Mouse (Mus musculus) liver, embryonic 18 days (tissue): ENCODE measurements around the gene Nmrk2. TPM values are rescaled to one million over a fixed set of nuclear protein-coding genes. Genes with fewer than 3 reads are reported as not detected.

Source experiments
- polyA plus RNA-seq: library from polyadenylated mRNA; depleted of rRNA; stranded (reverse); fragments of >200 nt; gene quantifications from 2 replicates; pipeline ENCODE4 v1.2.3, GENCODE M21; 2012; rRNA removed

The Nmrk2 gene
- polyA plus RNA-seq = not detected in 2 replicates

DNA sequence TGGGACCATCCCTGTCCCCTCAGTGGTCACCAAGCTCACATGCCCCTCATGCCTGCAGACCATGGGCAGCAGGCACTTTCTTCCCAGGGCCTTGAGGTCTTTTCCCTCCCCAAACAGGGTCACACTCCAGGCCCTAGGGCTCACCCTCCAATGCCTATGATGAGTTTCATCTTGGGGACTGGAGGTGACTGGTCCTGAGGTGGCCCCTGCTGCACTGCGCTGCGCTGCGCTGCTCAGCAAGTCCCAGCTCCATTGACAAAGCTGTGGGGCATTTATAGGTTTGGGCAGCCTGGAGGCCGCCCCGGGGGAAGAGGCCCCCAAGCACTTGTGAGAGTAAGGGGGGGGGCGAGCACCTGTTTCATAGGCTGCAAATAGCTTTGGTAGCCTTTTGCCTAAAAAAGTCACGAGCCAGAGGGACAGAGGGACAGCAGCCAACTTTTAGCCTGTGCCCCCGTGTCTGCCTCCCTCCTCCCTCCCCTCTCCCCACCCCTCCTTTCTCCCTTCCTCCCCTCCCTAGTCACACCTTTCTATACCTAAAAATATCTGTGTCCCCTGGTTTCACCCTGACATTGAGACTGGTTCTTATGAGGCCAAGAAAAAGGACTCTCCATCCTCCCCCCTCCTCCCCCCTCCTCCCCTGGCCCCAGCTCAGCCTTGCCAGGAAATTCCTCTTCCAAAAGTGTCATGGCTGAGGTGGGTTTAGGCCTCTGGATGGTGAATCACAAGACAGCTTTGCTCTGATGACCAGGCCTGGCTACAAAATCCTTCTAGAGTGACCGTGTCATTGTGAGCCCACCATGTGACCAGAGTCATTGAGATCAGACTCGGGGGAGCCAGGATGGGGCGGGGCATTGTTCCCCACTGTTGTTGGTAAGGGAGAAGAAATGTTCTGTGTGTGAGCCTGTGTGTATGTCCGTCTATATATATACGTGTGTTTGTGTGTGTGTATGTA lies at the start of gene Nmrk2:
Gene Nmrk2, minus strand, starts transcription at position 245 of the 952 bp plus-strand sequence.

DNA sequence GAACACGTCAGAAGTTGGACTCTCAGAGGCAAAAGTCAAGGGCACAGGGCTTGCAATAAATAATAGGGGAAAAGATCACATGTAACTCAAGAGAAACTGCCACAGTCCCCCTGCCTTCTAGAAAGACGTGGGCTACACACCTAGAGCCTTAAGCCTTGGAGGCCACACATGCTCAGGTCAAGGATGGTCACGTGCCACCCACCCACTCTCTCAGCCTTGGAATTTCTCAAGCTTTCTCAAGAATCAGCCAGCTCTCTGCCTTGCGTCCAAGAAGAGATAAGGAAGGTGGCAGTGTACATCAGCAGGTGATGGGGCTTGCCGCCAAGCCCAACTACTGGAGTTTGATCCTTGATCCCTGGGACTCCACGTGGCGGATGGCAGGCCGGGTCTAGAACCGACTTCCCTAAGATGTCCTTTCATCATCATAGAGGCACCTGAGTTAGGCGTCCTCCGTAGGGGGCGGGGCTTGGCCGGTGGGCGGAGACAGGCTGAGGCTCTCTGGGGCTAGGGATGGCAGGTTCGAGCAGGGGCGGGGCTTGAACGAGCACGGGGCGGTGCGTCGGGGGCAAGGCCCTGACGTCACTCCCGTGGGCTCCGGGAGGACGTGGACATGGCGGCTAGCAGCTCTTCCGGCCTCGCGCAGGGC lies 30.9 kb upstream of the Nmrk2 start, which contains the start of gene Zfr2:
Gene Zfr2, plus strand, starts transcription at position 576 of the 646 bp plus-strand sequence.

DNA sequence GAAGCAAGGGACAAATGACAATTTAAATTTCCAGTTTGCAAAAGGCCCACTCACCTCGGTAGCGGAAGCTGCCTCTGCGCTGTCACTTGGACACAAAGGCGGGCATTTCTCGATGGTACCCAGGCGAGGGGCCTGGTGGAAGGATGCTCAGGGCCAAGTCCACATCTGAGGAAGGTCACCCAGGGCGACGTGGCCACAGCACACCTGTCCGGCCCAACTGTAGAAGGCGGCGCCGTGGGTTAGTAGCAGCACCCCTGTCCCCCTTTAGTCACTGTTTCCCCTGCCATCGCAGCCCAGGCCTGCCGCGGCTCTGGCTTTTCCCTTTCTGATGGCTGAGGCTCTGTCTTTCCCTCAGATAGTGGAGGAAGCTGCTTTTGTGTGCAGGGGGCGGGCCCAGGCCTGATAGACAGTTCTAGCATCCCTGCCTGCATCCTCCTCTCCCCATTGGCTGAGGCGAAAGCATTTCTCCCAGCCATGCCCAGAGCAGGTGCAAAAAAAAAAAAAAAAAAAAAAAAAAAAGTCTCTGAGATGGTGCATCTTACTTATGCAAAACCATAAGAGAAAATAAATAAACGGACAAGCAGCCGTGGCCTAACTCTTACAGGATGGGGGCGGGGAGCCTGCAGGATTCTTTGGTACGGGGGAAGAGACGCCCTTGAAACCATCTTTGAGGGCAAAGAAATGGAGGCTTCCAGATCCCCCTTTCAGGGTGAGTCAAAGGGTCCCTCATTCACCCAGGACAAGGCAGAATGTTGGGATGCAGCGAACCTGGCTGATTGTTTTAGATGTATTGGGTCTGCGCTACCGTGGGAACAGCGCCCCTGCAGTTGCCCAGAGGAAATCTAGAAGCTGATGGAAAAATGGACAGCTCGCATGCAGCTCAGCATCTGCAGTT lies 28.8 kb upstream of the Nmrk2 start, which contains the start of gene Atcay:
Gene Atcay, minus strand, starts transcription at position 396 of the 895 bp plus-strand sequence.

DNA sequence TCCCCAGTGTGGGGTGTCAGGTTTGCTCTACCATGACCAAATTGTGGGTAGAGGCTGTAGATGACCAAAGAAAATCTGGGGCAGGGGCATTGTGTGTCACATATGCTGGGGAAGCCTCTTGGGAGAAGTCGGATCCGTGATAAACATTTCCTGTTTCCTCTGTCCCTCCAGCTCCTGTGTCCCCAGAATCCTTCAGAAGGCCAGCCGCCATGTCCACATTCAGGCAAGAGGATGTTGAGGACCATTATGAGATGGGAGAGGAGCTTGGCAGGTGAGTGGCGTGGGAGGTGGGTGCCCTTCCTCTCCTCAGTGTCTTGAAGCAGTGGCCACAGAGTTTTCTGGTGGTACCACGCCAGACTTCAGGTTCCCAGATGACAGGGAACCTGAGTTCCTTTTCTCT lies 18.0 kb downstream of the Nmrk2 start, which contains the start of gene 4930442H23Rik:
Gene 4930442H23Rik, minus strand, starts transcription at position 45 of the 400 bp plus-strand sequence.

DNA sequence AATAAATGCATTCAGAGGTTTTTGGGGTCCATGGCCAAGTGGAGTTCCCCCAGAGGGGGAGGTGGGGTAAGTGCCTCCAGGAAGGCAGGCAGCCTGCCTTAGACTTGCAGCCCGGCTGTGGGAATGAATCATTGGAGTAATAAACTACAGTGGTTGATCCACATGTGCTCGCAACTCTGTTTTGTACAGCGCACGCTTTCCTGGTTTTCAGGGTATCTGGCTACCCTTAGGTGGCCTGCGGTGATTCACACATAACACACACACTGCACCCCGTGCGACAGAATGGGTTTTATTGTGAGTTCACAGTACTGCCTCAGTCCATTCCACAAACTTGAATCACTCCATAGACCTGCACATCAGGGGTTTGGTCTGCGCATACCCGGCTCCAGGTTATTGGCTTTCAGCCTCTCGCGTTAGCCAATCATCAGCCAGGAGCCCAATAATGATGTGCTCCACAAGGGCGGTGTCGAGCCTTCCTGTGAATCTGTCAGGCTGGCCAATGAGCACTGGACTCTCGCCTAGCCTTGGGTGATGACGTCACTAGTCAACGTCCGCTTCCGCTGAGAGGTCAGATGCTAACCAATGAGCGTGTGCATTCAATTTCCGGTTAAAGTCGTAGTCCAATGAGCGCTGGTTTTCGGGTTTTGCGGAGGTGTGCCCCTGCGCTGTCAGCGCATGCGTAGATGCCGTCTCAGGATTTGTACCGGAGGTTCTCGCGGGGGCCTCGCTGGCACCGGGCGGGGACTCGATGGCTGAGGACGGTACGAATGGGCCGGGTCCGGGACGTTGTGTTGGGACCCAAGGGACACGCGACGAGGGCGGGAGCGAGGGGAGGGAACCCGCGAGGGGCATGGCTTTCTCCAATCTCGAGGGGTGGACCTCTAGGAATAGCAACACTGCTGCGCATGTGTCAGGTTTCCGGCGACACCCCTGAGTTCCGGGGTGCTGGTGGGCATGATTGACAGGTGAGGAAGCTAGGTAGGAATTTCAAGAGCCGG lies 19.2 kb downstream of the Nmrk2 start, which contains the start of gene Dapk3:
Gene Dapk3, plus strand, starts transcription at position 670 of the 998 bp plus-strand sequence.

DNA sequence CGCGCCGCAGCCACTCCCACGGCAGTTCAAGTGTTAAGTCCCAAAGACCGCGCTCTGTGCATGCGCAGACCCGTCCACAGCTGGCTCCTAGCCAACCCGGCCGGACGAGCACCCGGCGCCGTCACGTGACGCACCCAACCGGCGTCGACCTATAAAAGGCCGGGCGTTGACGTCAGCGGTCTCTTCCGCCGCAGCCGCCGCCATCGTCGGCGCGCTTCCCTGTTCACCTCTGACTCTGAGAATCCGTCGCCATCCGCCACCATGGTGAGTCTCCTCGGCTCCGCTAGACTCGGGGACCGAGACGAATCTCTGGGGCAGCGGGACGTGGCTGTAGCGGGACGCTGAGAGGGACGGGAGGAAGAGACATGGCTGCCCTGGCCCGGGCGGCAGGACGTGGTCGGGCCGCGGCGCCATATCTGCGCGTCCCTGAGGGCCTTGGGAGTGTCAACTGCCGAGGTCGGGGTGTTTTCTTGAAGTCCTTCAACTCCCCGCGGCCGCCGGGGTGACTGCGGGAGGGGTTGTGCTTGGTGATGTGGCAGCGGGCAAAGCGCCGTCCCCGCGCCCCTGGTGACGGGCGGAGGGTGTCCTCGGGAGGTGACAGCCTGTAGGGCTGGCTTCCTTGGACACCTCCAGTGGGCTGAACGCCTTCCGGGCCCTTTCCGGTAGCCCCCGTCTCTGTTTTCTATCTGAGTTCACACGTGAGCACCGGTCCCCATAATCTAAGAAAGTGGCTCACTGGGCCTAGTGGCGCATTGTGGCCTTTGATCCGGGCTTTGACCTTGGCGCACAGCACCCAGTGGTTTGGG lies 25.2 kb downstream of the Nmrk2 start, which contains the start of gene Eef2:
Gene Eef2, plus strand, starts transcription at position 166 of the 806 bp plus-strand sequence.

DNA sequence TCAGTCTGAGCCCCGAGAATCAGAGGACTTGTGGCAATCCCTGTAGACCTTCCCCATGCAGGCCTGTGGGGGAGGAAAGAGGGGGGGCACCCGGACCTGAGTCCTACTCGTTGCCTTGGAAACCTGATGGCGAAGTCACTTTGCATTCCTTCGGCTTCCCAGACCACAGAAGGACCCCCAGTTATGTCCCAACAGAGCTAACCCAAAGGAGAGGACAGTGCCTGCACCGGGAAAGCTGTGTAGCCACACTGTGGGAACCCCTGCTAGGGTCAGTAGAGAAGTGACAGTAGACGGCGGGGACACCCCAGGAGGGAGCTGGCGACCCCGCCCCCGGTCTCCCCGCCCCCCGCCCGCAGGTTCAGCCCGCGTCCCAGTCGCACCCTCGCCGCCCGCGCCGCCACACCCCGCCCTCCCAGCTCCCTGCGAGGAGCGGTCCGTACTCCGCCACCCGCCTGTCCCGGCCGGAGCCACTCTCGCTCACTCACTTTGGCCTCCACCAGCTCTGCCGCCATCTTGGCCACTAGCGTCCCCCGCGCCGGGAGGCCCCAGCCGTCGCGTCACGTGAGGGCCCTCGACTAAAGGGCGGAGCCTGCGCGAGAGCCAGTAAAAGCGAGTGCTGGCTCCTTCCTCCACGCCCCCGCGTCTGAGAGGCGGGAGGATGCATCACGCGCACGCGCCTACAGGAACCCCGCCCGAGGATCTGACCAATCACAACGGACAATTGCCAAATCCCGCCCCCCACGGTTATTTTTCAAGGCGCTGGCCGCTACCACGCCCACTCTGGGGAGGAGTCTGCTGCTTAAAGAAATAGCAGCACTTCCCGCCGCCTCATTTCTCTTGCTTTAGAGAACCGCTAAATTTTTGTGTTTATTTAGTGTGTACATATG lies 34.4 kb downstream of the Nmrk2 start, which contains the start of gene Pias4:
Gene Pias4, minus strand, starts transcription at position 724 of the 887 bp plus-strand sequence.

Other genes with a start within 250 kb of the Nmrk2 start
- gene Gng7, start 187.1 kb downstream of the Nmrk2 start, polyA plus RNA-seq = 0.41 and 0.48 TPM in 2 replicates
- 0.01 TPM in 1 of 2 replicates, not detected in the other for gene Diras1, start 176.4 kb downstream of the Nmrk2 start, polyA plus RNA-seq
- 4.0 and 4.1 TPM in 2 replicates for gene Slc39a3, start 164.6 kb downstream of the Nmrk2 start, polyA plus RNA-seq
- 45.0 and 50.4 TPM in 2 replicates for gene Sgta, start 141.9 kb downstream of the Nmrk2 start, polyA plus RNA-seq
- gene Thop1, start 132.0 kb downstream of the Nmrk2 start, polyA plus RNA-seq = 12.0 and 13.2 TPM in 2 replicates
- 78.1 and 87.6 TPM in 2 replicates for gene Creb3l3, start 103.2 kb downstream of the Nmrk2 start, polyA plus RNA-seq
- gene Map2k2, start 96.1 kb downstream of the Nmrk2 start, polyA plus RNA-seq = 48.8 and 50.9 TPM in 2 replicates
- 8.5 and 8.6 TPM in 2 replicates for gene Zbtb7a, start 66.8 kb downstream of the Nmrk2 start, polyA plus RNA-seq
- 10.3 and 12.9 TPM in 2 replicates for gene Pias4, start 34.1 kb downstream of the Nmrk2 start, polyA plus RNA-seq
- 583 and 691 TPM in 2 replicates for gene Eef2, start 25.4 kb downstream of the Nmrk2 start, polyA plus RNA-seq
- gene Dapk3, start 19.0 kb downstream of the Nmrk2 start, polyA plus RNA-seq = 16.9 and 18.2 TPM in 2 replicates
- gene 4930442H23Rik, start 18.2 kb downstream of the Nmrk2 start, polyA plus RNA-seq = not detected in 2 replicates
- 0.01 TPM in 1 of 2 replicates, not detected in the other for gene Atcay, start 28.8 kb upstream of the Nmrk2 start, polyA plus RNA-seq
- 1.9 and 2.1 TPM in 2 replicates for gene Zfr2, start 31.1 kb upstream of the Nmrk2 start, polyA plus RNA-seq
- 1.4 and 1.9 TPM in 2 replicates for gene Matk, start 50.9 kb upstream of the Nmrk2 start, polyA plus RNA-seq
- gene Mrpl54, start 64.9 kb upstream of the Nmrk2 start, polyA plus RNA-seq = 44.6 and 45.1 TPM in 2 replicates
- 23.2 and 24.9 TPM in 2 replicates for gene Apba3, start 64.9 kb upstream of the Nmrk2 start, polyA plus RNA-seq
- 0.88 and 1.1 TPM in 2 replicates for gene Tjp3, start 89.5 kb upstream of the Nmrk2 start, polyA plus RNA-seq
- 10.3 and 11.9 TPM in 2 replicates for gene Pip5k1c, start 90.9 kb upstream of the Nmrk2 start, polyA plus RNA-seq
- gene Cactin, start 119.1 kb upstream of the Nmrk2 start, polyA plus RNA-seq = 12.9 and 13.4 TPM in 2 replicates
- gene Tbxa2r, start 126.7 kb upstream of the Nmrk2 start, polyA plus RNA-seq = 3.1 and 3.4 TPM in 2 replicates
- 0.02 TPM in 2 replicates for gene Gipc3, start 141.2 kb upstream of the Nmrk2 start, polyA plus RNA-seq
- gene Hmg20b, start 148.4 kb upstream of the Nmrk2 start, polyA plus RNA-seq = 24.1 and 27.6 TPM in 2 replicates
- gene Mfsd12, start 155.4 kb upstream of the Nmrk2 start, polyA plus RNA-seq = 8.7 and 8.9 TPM in 2 replicates
- gene 4930404N11Rik, start 163.8 kb upstream of the Nmrk2 start, polyA plus RNA-seq = 0.39 and 1.0 TPM in 2 replicates
- 54.1 and 61.6 TPM in 2 replicates for gene Fzr1, start 176.5 kb upstream of the Nmrk2 start, polyA plus RNA-seq
- 27.6 and 28.9 TPM in 2 replicates for gene Dohh, start 182.4 kb upstream of the Nmrk2 start, polyA plus RNA-seq
- 0.58 and 0.75 TPM in 2 replicates for gene Gm48551, start 182.4 kb upstream of the Nmrk2 start, polyA plus RNA-seq
- gene Gm48552, start 187.0 kb upstream of the Nmrk2 start, polyA plus RNA-seq = 0.64 and 0.82 TPM in 2 replicates
- 2.6 and 3.4 TPM in 2 replicates for gene Smim24, start 191.0 kb upstream of the Nmrk2 start, polyA plus RNA-seq